ENCODE assay signal across 28 mouse cellular contexts in genomic region chr1:21455971-21456370, GRCm38 (mm10).
A peak's percentile ranks its signal among the peaks of the same experiment; 100 is the strongest.
DNase-seq lines count a peak whose midpoint lies in the region; ATAC-seq lines count a peak whose summit lies in the region.
"Had no signal": no experiment of that assay in that cellular context is flagged by ENCODE, and none has a peak within 500 bp of the region (broad histone marks: within the 10 kb centered on the region; RNA-seq: fewer than 3 reads in every experiment).

No protein-coding gene starts in this region.

- H3K9me3 ChIP-seq in midbrain, embryonic 11.5 days (ENCODE audit: control insufficient read depth, low read length) = no peaks in the 10 kb centered on the region
- H3K9me3 ChIP-seq in midbrain, embryonic 13.5 days = no peaks in the 10 kb centered on the region
- H3K9me3 ChIP-seq: embryonic facial prominence, embryonic 13.5 days; embryonic facial prominence, embryonic 15.5 days; forebrain, embryonic 10.5 days; forebrain, embryonic 12.5 days; G1E had no signal

- ATAC-seq in midbrain, embryonic 11.5 days (ENCODE audit: low FRiP score) = no peak
- no peak for ATAC-seq in midbrain, embryonic 13.5 days
- ATAC-seq: activated CD4-positive, CD25-positive, alpha-beta regulatory T cell, adult 4 months; CD4-positive, CD25-positive, alpha-beta regulatory T cell, adult 4 months; forebrain, embryonic 14.5 days; Patski had no signal

- H3K4me1 ChIP-seq in midbrain, embryonic 11.5 days (ENCODE audit: control insufficient read depth, insufficient read depth, low read length) = no peaks in the 10 kb centered on the region
- H3K4me1 ChIP-seq in midbrain, embryonic 13.5 days (replicated peaks) = 0 out of 2 replicates have a peak, but pooled peaks cover 2% of the 10 kb centered on the region
- H3K4me1 ChIP-seq: embryonic facial prominence, embryonic 15.5 days; forebrain, embryonic 12.5 days had no signal

- DNase-seq in gastrocnemius, adult 18-20 months (ENCODE audit: low spot score) = peak; percentile 52
- DNase-seq in gastrocnemius, postnatal 10 days = no peak
- peak; percentile 20 to 24 for DNase-seq in gastrocnemius, adult 8-10 months (ENCODE audit: low spot score in 2 of 2)
- no peak for DNase-seq in gastrocnemius, postnatal 4 days (ENCODE audit: low spot score in 2 of 2)
- DNase-seq in midbrain, embryonic 11.5 days (ENCODE audit: low spot score, missing footprints) = peak; percentile 1
- DNase-seq in right cerebral cortex, postnatal 10 days (ENCODE audit: low spot score in 2 of 2) = no peak
- DNase-seq: adrenal gland, adult 8-10 months; adrenal gland, postnatal 14 days; adrenal gland, postnatal 36 days; B cell, adult 2 months; cerebellum, adult 18-20 months; cerebellum, adult 8-10 months; cerebellum, adult 9-11 months; cerebellum, postnatal 14 days; cerebellum, postnatal 36 days; embryo, embryonic 11 days had no signal

- 88% methylated on average over 5 of the region's 5 CpGs for WGBS in midbrain, embryonic 11.5 days
- WGBS in midbrain, embryonic 13.5 days = 91% methylated on average over 5 of the region's 5 CpGs

- H3K27ac ChIP-seq in midbrain, embryonic 11.5 days (ENCODE audit: low read depth, low read length) = no peak overlapping the region
- H3K27ac ChIP-seq in midbrain, embryonic 13.5 days = no peak overlapping the region
- H3K27ac ChIP-seq: embryonic facial prominence, embryonic 13.5 days; embryonic facial prominence, embryonic 15.5 days; forebrain, embryonic 10.5 days; forebrain, embryonic 12.5 days had no signal

- H3K9ac ChIP-seq in midbrain, embryonic 11.5 days (ENCODE audit: low read length) = no peak overlapping the region
- H3K9ac ChIP-seq in midbrain, embryonic 13.5 days (replicated peaks) = no peak overlapping the region
- H3K9ac ChIP-seq: embryonic facial prominence, embryonic 13.5 days; embryonic facial prominence, embryonic 15.5 days; forebrain, embryonic 12.5 days had no signal

- no peaks in the 10 kb centered on the region for H3K36me3 ChIP-seq in midbrain, embryonic 11.5 days (ENCODE audit: control insufficient read depth, insufficient read depth, low read length)
- no peaks in the 10 kb centered on the region for H3K36me3 ChIP-seq in midbrain, embryonic 13.5 days
- H3K36me3 ChIP-seq: embryonic facial prominence, embryonic 13.5 days; embryonic facial prominence, embryonic 15.5 days; forebrain, embryonic 10.5 days; forebrain, embryonic 12.5 days; G1E had no signal

- H3K4me3 ChIP-seq in midbrain, embryonic 11.5 days (ENCODE audit: low read depth, low read length) = no peak overlapping the region
- no peak overlapping the region for H3K4me3 ChIP-seq in midbrain, embryonic 13.5 days (replicated peaks)
- H3K4me3 ChIP-seq: embryonic facial prominence, embryonic 13.5 days; embryonic facial prominence, embryonic 15.5 days; erythroblast, embryonic 14.5 days; forebrain, embryonic 10.5 days; forebrain, embryonic 12.5 days had no signal

- no peak overlapping the region for H3K4me2 ChIP-seq in midbrain, embryonic 11.5 days
- no peak overlapping the region for H3K4me2 ChIP-seq in midbrain, embryonic 13.5 days (replicated peaks)
- H3K4me2 ChIP-seq: embryonic facial prominence, embryonic 13.5 days; embryonic facial prominence, embryonic 15.5 days; forebrain, embryonic 12.5 days had no signal

- no peaks in the 10 kb centered on the region for H3K27me3 ChIP-seq in midbrain, embryonic 11.5 days (ENCODE audit: control insufficient read depth, insufficient read depth, low read length)
- no peaks in the 10 kb centered on the region for H3K27me3 ChIP-seq in midbrain, embryonic 13.5 days
- H3K27me3 ChIP-seq: CH12.LX; embryonic facial prominence, embryonic 13.5 days; embryonic facial prominence, embryonic 15.5 days; forebrain, embryonic 12.5 days had no signal

Comparison
In these comparisons a context has a peak if more than half of its experiments do, and no peak if none do; other contexts are left out.
1. DNase-seq: peak in gastrocnemius, adult 18-20 months (single experiment), gastrocnemius, adult 8-10 months (2 of 2) and midbrain, embryonic 11.5 days (single experiment); none in gastrocnemius, postnatal 10 days (single experiment), gastrocnemius, postnatal 4 days (0 of 2) and right cerebral cortex, postnatal 10 days (0 of 2).